Mouse (Mus musculus) megakaryocyte-erythroid progenitor cell, adult 5-6 weeks (primary cell): ENCODE measurements around the gene Gata5. TPM values are rescaled to one million over a fixed set of nuclear protein-coding genes. Genes with fewer than 3 reads are reported as not detected.
A peak's percentile ranks its signal among the peaks of the same experiment; 100 is the strongest.

Experiments used
- ATAC-seq: replicated peaks from 2 replicates; pipeline ENCODE4 v1.8.0; 2016; ENCODE audit warnings: mild to moderate bottlenecking, inconsistent platforms; ENCODE audit not compliant: severe bottlenecking, poor library complexity, low FRiP score, low TSS enrichment
- total RNA-seq, 2 experiments: library from RNA; stranded (forward) in 1 of 2; stranded (reverse) in 1 of 2; fragments of 200-1000, 215-1000 nt in 1 of 2; fragments of >200 nt in 1 of 2; fragmentation: Nextera tagmentation in 1 of 2; gene quantifications; 2 replicates each; pipeline ENCODE4 v1.2.3; 2014 to 2017

Gene Gata5
- total RNA-seq, 2 experiments from 2014 or later = not detected

- no peak for ATAC-seq
These were observed 20.2 kb downstream of the Gata5 start for GRCm38 (mm10) chr2:180314292-180314691.

DNA sequence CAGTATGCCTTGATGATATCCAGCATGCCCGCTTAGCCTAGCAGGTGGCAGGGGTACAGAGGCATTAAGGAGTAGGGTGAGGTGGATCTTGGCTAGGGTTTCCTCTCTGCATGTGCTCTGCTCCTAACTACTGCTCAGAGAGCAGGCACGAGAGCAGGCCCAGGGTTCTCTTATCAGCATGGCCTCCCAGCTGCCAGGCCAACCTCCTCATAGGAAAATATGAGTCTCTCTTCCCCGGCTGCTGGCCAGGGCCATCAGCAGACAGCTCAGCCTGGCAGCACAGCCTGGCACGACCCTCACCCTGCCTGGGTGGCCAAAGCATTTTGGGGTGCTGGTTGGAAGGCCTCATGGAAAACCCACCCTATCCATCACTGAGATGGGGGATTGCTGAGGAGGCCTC lies 23.4 kb downstream of the Gata5 start:
- no peak for ATAC-seq

DNA sequence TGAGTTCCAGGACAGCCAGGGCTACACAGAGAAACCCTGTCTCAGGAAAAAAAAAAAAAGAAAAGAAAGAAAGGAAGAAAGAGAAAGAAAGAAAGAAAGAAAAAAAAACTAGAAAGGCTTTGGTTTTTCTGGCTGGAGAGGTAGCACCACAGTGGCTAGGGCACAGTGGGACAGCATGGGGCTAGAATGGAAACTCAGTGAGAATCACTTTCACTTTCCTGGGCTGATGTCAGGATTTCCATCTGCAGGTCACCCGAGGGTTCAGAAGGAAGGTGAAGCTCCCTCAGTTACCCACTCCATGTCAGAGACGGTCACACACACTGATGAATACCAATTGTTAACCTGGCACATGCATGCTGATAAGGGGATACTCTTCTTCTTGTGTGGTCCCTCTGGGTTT lies 26.8 kb downstream of the Gata5 start:
- ATAC-seq = no peak

DNA sequence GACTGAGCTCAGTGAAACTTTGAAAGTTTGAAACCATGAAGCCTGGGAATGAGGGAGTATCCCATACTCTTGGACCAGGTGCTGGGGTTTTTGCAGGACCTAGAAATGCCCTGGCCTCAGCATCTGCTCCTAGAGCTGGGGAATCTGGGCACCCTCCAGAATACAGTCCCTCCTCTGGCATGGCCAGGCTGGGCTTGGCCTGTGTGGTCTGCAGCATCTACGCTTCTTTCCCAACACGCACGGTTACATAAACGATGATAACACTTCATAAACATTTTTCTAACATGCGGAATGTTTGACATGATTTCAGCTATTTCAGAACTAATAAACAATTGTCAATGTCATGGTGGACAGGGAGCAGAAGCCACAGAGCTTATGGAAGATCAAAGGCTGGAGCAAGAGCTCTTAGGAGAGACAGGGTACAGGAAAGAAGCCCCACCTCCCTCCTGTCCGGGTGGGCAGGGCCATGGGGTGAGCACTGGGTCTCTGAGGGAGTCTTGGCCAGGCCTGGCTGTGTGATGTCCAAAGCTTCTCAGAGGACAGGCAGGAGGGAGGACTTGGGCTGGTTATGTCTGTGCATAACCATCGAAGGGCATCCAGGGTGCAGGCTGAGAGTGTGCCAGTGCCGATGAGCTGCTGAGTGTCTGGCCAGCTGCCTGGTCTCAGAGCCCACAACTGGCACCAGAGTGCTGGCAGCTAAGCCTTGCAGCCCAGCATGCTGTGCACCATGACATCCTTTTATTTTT lies 27.9 kb downstream of the Gata5 start:
- no peak for ATAC-seq

DNA sequence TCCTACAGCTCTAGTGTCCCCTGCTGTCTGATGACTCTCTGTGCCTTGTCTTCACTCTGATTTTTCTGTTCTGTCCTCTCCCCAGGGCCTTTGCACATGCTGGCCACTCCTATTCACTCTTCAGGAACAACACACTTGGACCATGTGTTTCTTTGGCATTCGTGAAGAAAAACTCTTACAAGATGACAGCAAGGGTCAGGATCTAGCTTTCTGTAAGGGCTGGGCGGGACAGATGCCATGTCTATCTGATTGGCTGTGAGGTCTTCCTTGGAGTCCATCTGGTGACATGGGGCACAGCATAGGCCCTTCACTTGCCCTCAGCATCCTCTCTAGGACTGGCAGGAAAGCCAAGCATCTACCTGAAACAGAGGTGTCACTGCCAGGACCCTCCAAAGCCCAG lies 28.5 kb downstream of the Gata5 start:
- ATAC-seq = no peak

DNA sequence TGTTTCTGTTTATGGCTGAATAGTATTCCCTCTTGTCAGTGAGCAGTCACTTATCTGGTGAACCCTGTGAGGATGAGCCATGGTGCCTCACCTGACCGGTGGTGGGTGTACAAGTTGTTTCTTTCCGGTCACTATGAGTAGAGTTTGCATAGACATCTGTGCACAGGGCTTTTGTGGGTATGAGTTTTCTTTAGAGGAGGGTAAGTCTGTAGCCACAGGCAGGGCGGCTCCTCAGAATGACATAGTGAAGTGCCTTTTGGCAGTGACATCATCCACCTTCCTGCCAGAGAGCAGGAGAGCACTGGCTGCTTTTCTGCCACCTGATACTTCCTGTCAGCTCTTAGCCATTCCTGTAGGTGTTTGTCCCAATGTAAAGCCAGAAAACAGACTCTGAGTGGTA lies 29.0 kb downstream of the Gata5 start:
- no peak for ATAC-seq

DNA sequence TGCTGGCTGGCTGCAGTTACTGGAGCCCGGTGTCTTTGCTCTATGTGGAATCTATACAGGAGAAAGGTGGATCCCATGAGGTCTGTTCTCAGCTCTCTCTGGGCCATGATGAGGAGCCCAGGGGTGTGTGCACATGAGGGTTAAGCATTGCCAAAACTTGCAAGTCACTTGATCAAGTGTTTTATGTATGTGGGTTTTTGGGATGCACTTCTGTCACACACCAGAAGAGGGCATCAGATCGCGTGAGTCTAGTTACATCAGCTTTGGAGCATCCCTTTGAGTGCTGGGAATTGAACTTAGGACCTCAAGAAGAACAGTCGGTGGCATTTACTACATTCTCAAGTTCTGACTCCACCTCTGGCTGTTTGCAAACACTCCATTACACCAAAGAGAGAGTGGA lies 29.9 kb downstream of the Gata5 start:
- ATAC-seq = no peak

- ATAC-seq = no peak
These were observed 31.0 kb downstream of the Gata5 start for GRCm38 (mm10) chr2:180303468-180303867.

GRCm38 (mm10) chr2:180302201-180302600 lies 32.3 kb downstream of the Gata5 start:
- no peak for ATAC-seq

- no peak for ATAC-seq
These were observed 33.7 kb downstream of the Gata5 start for GRCm38 (mm10) chr2:180300771-180301170.

DNA sequence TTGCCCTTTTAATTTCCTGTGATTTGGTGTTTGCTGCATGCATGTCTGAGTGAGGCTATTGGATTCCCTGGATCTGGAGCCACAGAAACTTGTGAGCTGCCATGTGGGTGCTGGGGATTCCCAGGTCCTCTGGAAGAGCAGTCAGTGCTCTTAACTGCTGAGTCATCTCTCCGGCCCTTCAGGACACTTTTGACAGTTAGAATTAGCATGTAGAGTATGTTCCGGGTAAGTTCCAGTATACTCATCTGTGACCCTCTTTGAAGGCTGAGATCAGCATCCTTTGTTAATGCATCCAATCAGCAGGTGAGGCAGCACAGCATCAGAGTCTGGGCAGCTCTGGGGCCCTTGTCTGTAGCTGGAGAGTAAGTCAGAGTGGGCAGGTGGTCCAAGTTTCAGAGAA lies 34.2 kb downstream of the Gata5 start:
- no peak for ATAC-seq

DNA sequence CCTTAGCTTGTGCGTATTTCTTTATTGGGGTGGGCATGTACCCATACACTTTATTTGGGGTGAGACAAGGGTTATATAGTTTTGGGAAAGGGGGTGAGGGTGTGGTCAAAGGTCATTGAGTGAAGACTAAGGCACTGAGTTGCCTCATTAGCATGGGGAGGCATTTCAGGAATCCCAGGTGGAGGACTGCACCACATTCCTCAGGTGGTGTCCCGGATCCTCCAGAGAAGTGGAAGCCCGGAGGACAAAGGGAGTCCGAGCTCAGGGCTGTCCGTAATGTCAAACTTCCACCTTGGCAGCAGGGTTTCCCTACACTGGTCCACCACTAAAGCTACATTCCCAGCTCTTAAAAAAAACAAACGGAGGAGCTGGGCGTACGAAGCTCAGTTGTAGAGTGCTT lies 41.6 kb downstream of the Gata5 start:
- no peak for ATAC-seq

GRCm38 (mm10) chr2:180292026-180292425 lies 42.5 kb downstream of the Gata5 start:
- ATAC-seq = no peak

GRCm38 (mm10) chr2:180291566-180291965 lies 42.9 kb downstream of the Gata5 start:
- ATAC-seq = no peak

DNA sequence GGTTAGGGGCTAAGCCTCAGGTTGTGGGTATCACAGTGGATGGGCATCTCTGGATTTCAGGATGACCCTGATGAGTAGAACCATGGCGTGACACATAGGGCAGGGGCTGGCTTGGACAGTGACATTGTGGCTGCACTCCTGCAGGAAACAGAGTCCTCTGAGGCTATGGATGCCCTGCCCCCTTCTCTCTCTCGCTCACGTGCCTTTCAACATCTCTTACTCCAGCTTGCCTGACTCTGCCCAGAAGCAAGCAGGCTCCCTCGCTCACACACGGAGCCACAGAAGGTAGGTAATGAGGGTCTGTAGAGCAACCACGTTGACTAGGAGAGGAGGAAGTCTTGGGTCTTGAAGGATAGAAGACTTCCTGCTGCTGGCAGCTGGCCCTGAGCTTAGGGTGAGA lies 44.0 kb downstream of the Gata5 start:
- no peak for ATAC-seq

GRCm38 (mm10) chr2:180289440-180290108 lies 44.9 kb downstream of the Gata5 start, which contains the start of gene Rbbp8nl:
Gene Rbbp8nl, minus strand, starts transcription at chr2:180289879.
- ATAC-seq = no peak

DNA sequence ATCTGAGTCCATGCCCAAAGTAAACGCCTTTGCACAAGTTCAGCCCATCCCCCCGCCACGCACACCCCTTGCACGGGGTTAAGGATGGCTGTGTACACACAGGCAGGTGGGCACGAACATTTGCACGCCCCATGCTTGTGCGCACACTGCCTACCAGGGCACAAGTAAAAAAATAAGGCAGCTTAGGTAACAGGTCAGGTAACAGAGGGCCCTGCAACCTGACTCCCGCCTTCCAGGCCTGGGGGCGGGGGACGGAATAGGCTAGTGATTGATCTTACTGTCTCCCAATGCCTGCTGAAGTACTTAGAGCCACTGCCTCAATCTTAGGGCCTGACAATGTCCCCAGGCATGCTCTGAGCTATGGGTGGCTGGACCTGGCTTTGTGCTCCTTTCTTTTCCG lies 45.5 kb downstream of the Gata5 start:
- ATAC-seq = no peak

- no peak for ATAC-seq
These were observed 55.2 kb downstream of the Gata5 start for GRCm38 (mm10) chr2:180279321-180279720.

GRCm38 (mm10) chr2:180277773-180278320 lies 56.7 kb downstream of the Gata5 start:
- ATAC-seq = no peak

GRCm38 (mm10) chr2:180276851-180277259 lies 57.6 kb downstream of the Gata5 start:
- ATAC-seq = peak; percentile 17

DNA sequence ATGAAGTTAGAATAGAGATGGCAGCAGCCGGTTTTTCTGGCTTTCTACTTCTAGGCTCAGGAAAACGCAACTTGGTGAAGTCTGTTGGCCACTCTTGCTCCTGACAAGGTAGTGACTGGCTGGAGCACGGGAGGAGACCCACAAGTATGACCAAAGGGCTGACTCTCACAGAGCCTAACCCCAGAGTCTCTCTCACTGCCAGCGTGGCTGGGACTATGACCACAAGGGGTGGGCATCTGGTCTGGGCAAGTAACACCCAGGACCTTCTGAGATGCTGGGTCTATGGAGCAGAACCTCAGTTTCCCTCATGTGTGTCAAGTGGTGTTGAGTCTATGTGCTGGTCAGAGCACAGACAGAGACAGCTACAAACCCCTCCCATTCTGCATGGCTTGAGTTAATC lies 58.1 kb downstream of the Gata5 start:
- ATAC-seq = no peak
